Mouse (Mus musculus) myocyte (in vitro differentiated cells): Measurements from ENCODE around the gene Nek8. TPM values are rescaled to one million over a fixed set of nuclear protein-coding genes. Genes with fewer than 3 reads are reported as not detected.

Source experiments
- H3K27me3 ChIP-seq: one replicate; pipeline ENCODE4 v1.6.1; 2011; ENCODE audit not compliant: control insufficient read depth, insufficient read depth, insufficient read length
- H3K36me3 ChIP-seq: one replicate; pipeline ENCODE4 v1.6.1; 2011; ENCODE audit not compliant: control insufficient read depth, insufficient read depth
- H3K4me2 ChIP-seq: one replicate; pipeline ENCODE4 v1.6.1; 2011; ENCODE audit warnings: low read depth, control low read depth
- H3K4me3 ChIP-seq: one replicate; pipeline ENCODE4 v1.5.1; 2011; ENCODE audit warnings: mild to moderate bottlenecking, control low read depth, moderate library complexity
- H3K79me2 ChIP-seq: one replicate; pipeline ENCODE4 v1.6.1; 2011; ENCODE audit not compliant: control insufficient read depth, insufficient read depth
- H3ac ChIP-seq: one replicate; pipeline ENCODE4 v1.6.1; 2011; ENCODE audit not compliant: control insufficient read depth, insufficient read length
- CEBPB ChIP-seq: IDR thresholded peaks from 2 replicates; pipeline ENCODE4 v1.6.1; 2011; ENCODE audit warnings: mild to moderate bottlenecking, moderate library complexity; ENCODE audit not compliant: poor library complexity, insufficient read depth, severe bottlenecking
- E2F4 ChIP-seq: IDR thresholded peaks from one replicate; pipeline ENCODE4 v1.6.1; 2011; ENCODE audit warnings: mild to moderate bottlenecking, control low read depth, moderate library complexity; ENCODE audit not compliant: insufficient read depth
- MAX ChIP-seq: IDR thresholded peaks from one replicate; pipeline ENCODE4 v1.6.1; 2011; ENCODE audit warnings: low read depth, mild to moderate bottlenecking, control low read depth
- MYOD1 ChIP-seq, 3 experiments: IDR thresholded peaks; one replicate each; pipeline ENCODE4 v1.6.1; 2011; ENCODE audit warnings: control low read depth in 2 of 3, low read depth in 2 of 3, mild to moderate bottlenecking in 2 of 3, moderate library complexity in 1 of 3; ENCODE audit not compliant: insufficient read length in 2 of 3, control insufficient read depth in 1 of 3
- MYOG ChIP-seq, 3 experiments: IDR thresholded peaks; one replicate each; pipeline ENCODE4 v1.6.1; 2011; ENCODE audit warnings: control low read depth in 2 of 3, low read depth in 2 of 3, mild to moderate bottlenecking in 2 of 3; ENCODE audit not compliant: insufficient read length in 2 of 3, control insufficient read depth in 1 of 3, insufficient read depth in 1 of 3
- POLR2A ChIP-seq: IDR thresholded peaks from one replicate; pipeline ENCODE4 v1.6.1; 2011; ENCODE audit warnings: low read depth, mild to moderate bottlenecking, control low read depth, moderate library complexity; ENCODE audit not compliant: insufficient read length
- POLR2AphosphoS2 ChIP-seq: IDR thresholded peaks from one replicate; pipeline ENCODE4 v1.6.1; 2011; ENCODE audit warnings: low read depth, control low read depth; ENCODE audit not compliant: insufficient read length
- REST ChIP-seq: IDR thresholded peaks from one replicate; pipeline ENCODE4 v1.6.1; 2011; ENCODE audit warnings: mild to moderate bottlenecking, control low read depth, moderate library complexity; ENCODE audit not compliant: insufficient read depth, insufficient read length
- SRF ChIP-seq: IDR thresholded peaks from one replicate; pipeline ENCODE4 v1.6.1; 2011; ENCODE audit warnings: low read depth; ENCODE audit not compliant: control insufficient read depth, insufficient read length
- TCF12 ChIP-seq: IDR thresholded peaks from one replicate; pipeline ENCODE4 v1.6.1; 2011; ENCODE audit warnings: mild to moderate bottlenecking, control low read depth; ENCODE audit not compliant: poor library complexity, insufficient read depth, severe bottlenecking
- TCF3 ChIP-seq: IDR thresholded peaks from one replicate; pipeline ENCODE4 v1.6.1; 2011; ENCODE audit warnings: low read depth, control low read depth; ENCODE audit not compliant: insufficient read length
- USF1 ChIP-seq: IDR thresholded peaks from one replicate; pipeline ENCODE4 v1.6.1; 2011; ENCODE audit warnings: low read depth, mild to moderate bottlenecking, control low read depth, moderate library complexity
- polyA plus RNA-seq: library from polyadenylated mRNA; unstranded; fragments of >200 nt; fragmentation: generic; extraction: Trizol; gene quantifications from one replicate; pipeline ENCODE4 v1.2.1, GENCODE M21; 2012; ENCODE audit warnings: missing spikeins

Nek8 gene
- polyA plus RNA-seq, 1 experiment = 9.6 TPM

- Histone ChIP-seq H3K4me3 (peak overlapping the region; percentile 62), H3K4me2 (peak overlapping the region; percentile 99), H3K79me2 (peaks cover 18% of the 10 kb centered on the region), H3K27me3 (no peaks in the 10 kb centered on the region), H3ac (no peak overlapping the region), H3K36me3 (peaks cover 31% of the 10 kb centered on the region)
- TF ChIP-seq POLR2AphosphoS2 (no peak), MYOD1 (IDR thresholded peaks at IDR 0.05; ENCODE audit: control insufficient read depth in 1 of 3, insufficient read length in 2 of 3, low read depth in 2 of 3) (no peak), TCF12 (no peak), SRF (no peak), CEBPB (no peak), USF1 (no peak), E2F4 (no peak)
These were observed 962 bp upstream of the Nek8 start for GRCm38 (mm10) chr11:78177437-78177836.

- Histone ChIP-seq H3K4me2 (peak overlapping the region; percentile 99), H3K79me2 (peaks cover 13% of the 10 kb centered on the region)
These were observed 443 bp upstream of the Nek8 start for GRCm38 (mm10) chr11:78176905-78177331.

GRCm38 (mm10) chr11:78175771-78176401, 589 bp downstream of the Nek8 start:
- Histone ChIP-seq H3ac (no peak overlapping the region), H3K4me3 (peak overlapping the region; percentile 62), H3K4me2 (peak overlapping the region; percentile 99), H3K27me3 (no peaks in the 10 kb centered on the region), H3K36me3 (peaks cover 15% of the 10 kb centered on the region), H3K79me2 (peaks cover 3% of the 10 kb centered on the region)
- TF ChIP-seq E2F4 (no peak), SRF (no peak), POLR2AphosphoS2 (peak; percentile 1), MYOD1 (IDR thresholded peaks at IDR 0.05; ENCODE audit: control insufficient read depth in 1 of 3, insufficient read length in 2 of 3, low read depth in 2 of 3) (no peak)

More at GRCm38 (mm10) chr11:78176905-78177331, 443 bp upstream of the Nek8 start:
- no peaks in the 10 kb centered on the region for H3K27me3 ChIP-seq
- no peak overlapping the region for H3ac ChIP-seq
- H3K4me3 ChIP-seq = peak overlapping the region; percentile 62
- H3K36me3 ChIP-seq = peaks cover 26% of the 10 kb centered on the region
- no peak for TF ChIP-seq MYOD1 (IDR thresholded peaks at IDR 0.05; ENCODE audit: control insufficient read depth in 1 of 3, insufficient read length in 2 of 3, low read depth in 2 of 3)
- TF ChIP-seq TCF3 = no peak
- TF ChIP-seq MYOG (IDR thresholded peaks at IDR 0.05; ENCODE audit: control insufficient read depth in 1 of 3, insufficient read depth in 1 of 3, insufficient read length in 2 of 3, low read depth in 2 of 3) = no peak
- TF ChIP-seq POLR2A = no peak
- no peak for TF ChIP-seq E2F4
- no peak for TF ChIP-seq SRF
- TF ChIP-seq TCF12 = no peak
- no peak for TF ChIP-seq MAX
- TF ChIP-seq POLR2AphosphoS2 = no peak
- TF ChIP-seq CEBPB = no peak
- TF ChIP-seq USF1 = no peak
- TF ChIP-seq REST = no peak

GRCm38 (mm10) chr11:78174506-78174905, 2.0 kb downstream of the Nek8 start:
- no peak overlapping the region for H3K4me2 ChIP-seq

GRCm38 (mm10) chr11:78172748-78173383, 3.6 kb downstream of the Nek8 start:
- no peak overlapping the region for H3K4me3 ChIP-seq
- H3K27me3 ChIP-seq = no peaks in the 10 kb centered on the region
- no peaks in the 10 kb centered on the region for H3K79me2 ChIP-seq
- no peaks in the 10 kb centered on the region for H3K36me3 ChIP-seq
- no peak overlapping the region for H3K4me2 ChIP-seq
- H3ac ChIP-seq = no peak overlapping the region
- TF ChIP-seq MYOG (IDR thresholded peaks at IDR 0.05; ENCODE audit: control insufficient read depth in 1 of 3, insufficient read depth in 1 of 3, insufficient read length in 2 of 3, low read depth in 2 of 3) = peak in 1 of 3 experiments; percentile 17
- no peak for TF ChIP-seq POLR2AphosphoS2

More at GRCm38 (mm10) chr11:78174506-78174905, 2.0 kb downstream of the Nek8 start:
- Histone ChIP-seq H3K4me3 (no peak overlapping the region), H3K79me2 (no peaks in the 10 kb centered on the region), H3K36me3 (peaks cover 1% of the 10 kb centered on the region), H3K27me3 (no peaks in the 10 kb centered on the region), H3ac (no peak overlapping the region)
- TF ChIP-seq E2F4 (no peak), USF1 (no peak), CEBPB (no peak), REST (no peak), TCF12 (no peak), MYOD1 (IDR thresholded peaks at IDR 0.05; ENCODE audit: control insufficient read depth in 1 of 3, insufficient read length in 2 of 3, low read depth in 2 of 3) (no peak), MYOG (IDR thresholded peaks at IDR 0.05; ENCODE audit: control insufficient read depth in 1 of 3, insufficient read depth in 1 of 3, insufficient read length in 2 of 3, low read depth in 2 of 3) (no peak), SRF (no peak), MAX (no peak), POLR2A (no peak), POLR2AphosphoS2 (no peak)
